ENCODE assay signal across 8 mouse cellular contexts in the genomic region with DNA sequence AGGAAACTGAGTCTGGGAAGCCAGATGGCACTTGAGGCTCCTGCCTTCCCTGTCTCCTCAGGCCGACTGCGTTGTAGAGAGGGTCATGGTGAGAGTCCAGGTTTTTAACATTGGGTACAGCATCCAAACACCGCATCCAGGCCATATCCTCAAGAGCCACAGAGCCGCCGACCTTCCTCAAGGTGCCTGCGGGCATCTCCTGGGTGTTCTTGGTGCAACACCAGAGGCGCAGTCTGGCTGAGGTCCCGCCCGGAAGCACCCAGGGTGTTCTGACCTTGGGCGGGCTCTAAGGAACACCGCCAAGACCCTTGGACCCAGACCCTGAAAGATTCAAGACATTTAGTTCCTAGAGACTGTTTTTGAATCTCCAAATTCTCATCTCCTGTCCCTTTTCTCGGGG. TPM values are rescaled to one million over a fixed set of nuclear protein-coding genes. Genes with fewer than 3 reads are reported as not detected.
DNase-seq lines count a peak whose midpoint lies in the region; ATAC-seq and TF ChIP-seq lines count a peak whose summit lies in the region.

No protein-coding gene starts in this region.

- no peaks in the 10 kb centered on the region for H3K36me3 ChIP-seq in embryonic facial prominence, embryonic 14.5 days (ENCODE audit: control insufficient read depth, insufficient read depth, low read length)
- no peaks in the 10 kb centered on the region for H3K36me3 ChIP-seq in intestine, embryonic 15.5 days
- H3K36me3 ChIP-seq in midbrain, embryonic 16.5 days (ENCODE audit: control insufficient read depth, insufficient read depth, low read length), result no peaks in the 10 kb centered on the region

- H3K4me1 ChIP-seq in embryonic facial prominence, embryonic 14.5 days (ENCODE audit: control insufficient read depth, insufficient read depth, low read length), result peaks cover 26% of the 10 kb centered on the region
- peaks cover 65% of the 10 kb centered on the region for H3K4me1 ChIP-seq in intestine, embryonic 15.5 days (replicated peaks)
- H3K4me1 ChIP-seq in midbrain, embryonic 16.5 days (ENCODE audit: control insufficient read depth, insufficient read depth, low read length), result peaks cover 35% of the 10 kb centered on the region

- peaks cover 49% of the 10 kb centered on the region for H3K27me3 ChIP-seq in embryonic facial prominence, embryonic 14.5 days (replicated peaks; ENCODE audit: control insufficient read depth, insufficient read depth, low read length)
- H3K27me3 ChIP-seq in intestine, embryonic 15.5 days (replicated peaks), result 0 out of 2 replicates have a peak, but pooled peaks cover 12% of the 10 kb centered on the region
- H3K27me3 ChIP-seq in midbrain, embryonic 16.5 days (ENCODE audit: control insufficient read depth, insufficient read depth, low read depth, low read length), result no peaks in the 10 kb centered on the region

- intact Hi-C loops in left cerebral cortex, adult 2 months (cut with DNase I), result loop anchor here (1.0 kb wide), 1 partner anchor 22 kb away; no protein-coding TSS in a partner anchor

- no peak for TF ChIP-seq CTCF in left cerebral cortex, adult 2 months (IDR thresholded peaks at IDR 0.05)

- ATAC-seq in embryonic facial prominence, embryonic 14.5 days (ENCODE audit: low read depth), result no peak
- ATAC-seq in intestine, embryonic 15.5 days, result no peak
- ATAC-seq in midbrain, embryonic 16.5 days, result peak; percentile 21; the same call in 1 of the 2 replicates

- H3K9me3 ChIP-seq in embryonic facial prominence, embryonic 14.5 days (ENCODE audit: control insufficient read depth, low read length), result no peaks in the 10 kb centered on the region
- H3K9me3 ChIP-seq in intestine, embryonic 15.5 days, result no peaks in the 10 kb centered on the region
- H3K9me3 ChIP-seq in midbrain, embryonic 16.5 days (replicated peaks; ENCODE audit: control insufficient read depth, low read length, poor library complexity, severe bottlenecking), result no peaks in the 10 kb centered on the region

- DNase-seq in left cerebral cortex, adult 2 months (ENCODE audit: extremely low spot score in 1 of 2, low spot score in 2 of 2), result no peak
- DNase-seq in left cerebral cortex, adult 9 months (ENCODE audit: low spot score in 2 of 2), result no peak
- DNase-seq in embryonic facial prominence, embryonic 14.5 days (ENCODE audit: low spot score), result no peak
- no peak for DNase-seq in embryo, embryonic 10 days (ENCODE audit: low spot score)
- DNase-seq in thymus, postnatal 36 days, result no peak
- DNase-seq in right cerebral cortex, postnatal 14 days, result no peak

- H3K4me2 ChIP-seq in embryonic facial prominence, embryonic 14.5 days (ENCODE audit: low read depth, low read length), result peak overlapping the region; percentile 98
- peak overlapping the region; percentile 98 for H3K4me2 ChIP-seq in intestine, embryonic 15.5 days (replicated peaks)
- peak overlapping the region; percentile 83 for H3K4me2 ChIP-seq in midbrain, embryonic 16.5 days (ENCODE audit: low read length)

- WGBS in embryonic facial prominence, embryonic 14.5 days, result 9% methylated on average over 12 of the region's 12 CpGs
- WGBS in intestine, embryonic 15.5 days, result 12% methylated on average over 12 of the region's 12 CpGs
- 7% methylated on average over 12 of the region's 12 CpGs for WGBS in midbrain, embryonic 16.5 days

- peak overlapping the region; percentile 100 for H3K4me3 ChIP-seq in left cerebral cortex, adult 2 months
- H3K4me3 ChIP-seq in embryonic facial prominence, embryonic 14.5 days (ENCODE audit: low read depth, low read length), result peak overlapping the region; percentile 63
- H3K4me3 ChIP-seq in intestine, embryonic 15.5 days (replicated peaks), result peak overlapping the region; percentile 70
- peak overlapping the region; percentile 95 for H3K4me3 ChIP-seq in midbrain, embryonic 16.5 days (ENCODE audit: low read depth, low read length)

- H3K9ac ChIP-seq in embryonic facial prominence, embryonic 14.5 days (ENCODE audit: low read depth, low read length), result peak overlapping the region; percentile 69; the same call in 1 of the 2 replicates
- peak overlapping the region; percentile 73; the same call in 1 of the 2 replicates for H3K9ac ChIP-seq in intestine, embryonic 15.5 days
- peak overlapping the region; percentile 99 for H3K9ac ChIP-seq in midbrain, embryonic 16.5 days (ENCODE audit: low read depth, low read length)

- peak overlapping the region; percentile 99 for H3K27ac ChIP-seq in left cerebral cortex, adult 2 months
- no peak overlapping the region for H3K27ac ChIP-seq in embryonic facial prominence, embryonic 14.5 days (replicated peaks; ENCODE audit: low read depth, low read length)
- no peak overlapping the region for H3K27ac ChIP-seq in intestine, embryonic 15.5 days
- H3K27ac ChIP-seq in midbrain, embryonic 16.5 days (ENCODE audit: low read length), result peak overlapping the region; percentile 95

RNA-seq across cellular contexts. Expression of a gene that starts 0.4 kb away (rescaled TPM):
- 1,000 to 10,000 TPM; 1,837 to 1,872 TPM for total RNA-seq in left cerebral cortex, adult 2 months (2021)
- 206 and 208 TPM in 2 replicates for polyA plus RNA-seq in embryonic facial prominence, embryonic 14.5 days (2014; fragmentation: Nextera tagmentation; extraction: Ambion mirVana)
- polyA plus RNA-seq in intestine, embryonic 15.5 days (2015; fragmentation: Nextera tagmentation; extraction: Ambion mirVana), result 765 and 774 TPM in 2 replicates
- 1,397 and 1,482 TPM in 2 replicates for polyA plus RNA-seq in midbrain, embryonic 16.5 days (2015; fragmentation: Nextera tagmentation; extraction: Ambion mirVana)

RNA-seq across cellular contexts. Expression of a gene that starts 5.3 kb away (rescaled TPM):
- total RNA-seq in left cerebral cortex, adult 2 months (2021), result 10 to 100 TPM; 18.9 to 20.2 TPM
- 5.8 and 7.9 TPM in 2 replicates for polyA plus RNA-seq in embryonic facial prominence, embryonic 14.5 days (2014; fragmentation: Nextera tagmentation; extraction: Ambion mirVana)
- 12.6 and 16.4 TPM in 2 replicates for polyA plus RNA-seq in intestine, embryonic 15.5 days (2015; fragmentation: Nextera tagmentation; extraction: Ambion mirVana)
- 9.8 and 10.4 TPM in 2 replicates for polyA plus RNA-seq in midbrain, embryonic 16.5 days (2015; fragmentation: Nextera tagmentation; extraction: Ambion mirVana)

RNA-seq across cellular contexts. Expression of a gene that starts 40.5 kb away (rescaled TPM):
- 10 to 100 TPM; 60.9 to 61.8 TPM for total RNA-seq in left cerebral cortex, adult 2 months (2021)
- polyA plus RNA-seq in embryonic facial prominence, embryonic 14.5 days (2014; fragmentation: Nextera tagmentation; extraction: Ambion mirVana), result 59.0 and 61.5 TPM in 2 replicates
- 46.7 and 48.7 TPM in 2 replicates for polyA plus RNA-seq in intestine, embryonic 15.5 days (2015; fragmentation: Nextera tagmentation; extraction: Ambion mirVana)
- polyA plus RNA-seq in midbrain, embryonic 16.5 days (2015; fragmentation: Nextera tagmentation; extraction: Ambion mirVana), result 70.4 and 71.8 TPM in 2 replicates

RNA-seq across cellular contexts. Expression of a gene that starts 40.5 kb away (rescaled TPM):
- 10 to 100 TPM; 36.2 to 38.8 TPM for total RNA-seq in left cerebral cortex, adult 2 months (2021)
- polyA plus RNA-seq in embryonic facial prominence, embryonic 14.5 days (2014; fragmentation: Nextera tagmentation; extraction: Ambion mirVana), result 46.6 and 48.0 TPM in 2 replicates
- polyA plus RNA-seq in intestine, embryonic 15.5 days (2015; fragmentation: Nextera tagmentation; extraction: Ambion mirVana), result 50.1 and 51.8 TPM in 2 replicates
- polyA plus RNA-seq in midbrain, embryonic 16.5 days (2015; fragmentation: Nextera tagmentation; extraction: Ambion mirVana), result 52.3 and 56.8 TPM in 2 replicates

Comparison
In these comparisons a context has a peak if more than half of its experiments do, and no peak if none do; other contexts are left out.
1. H3K27ac ChIP-seq: peak in left cerebral cortex, adult 2 months (single experiment) and midbrain, embryonic 16.5 days (single experiment); none in embryonic facial prominence, embryonic 14.5 days (single experiment) and intestine, embryonic 15.5 days (single experiment).
2. Peak in every context shown above with its lines, with median percentiles within 50 percentile points of each other: H3K4me3 ChIP-seq, H3K4me2 ChIP-seq and H3K9ac ChIP-seq.